Mouse (Mus musculus) adrenal gland, adult 18-20 months (tissue): ENCODE measurements around the gene Bcl2l13. TPM values are rescaled to one million over a fixed set of nuclear protein-coding genes. Genes with fewer than 3 reads are reported as not detected.
A peak's percentile ranks its signal among the peaks of the same experiment; 100 is the strongest.
"Not testable (repeated sequence)": the region's sequence is repeated elsewhere in the genome, so short reads cannot be mapped to it uniquely, and the experiment has no call there.

Experiments
- DNase-seq, 2 experiments: peaks; one replicate each; pipeline ENCODE4 v3.0.0; 2021 to 2022; ENCODE audit warnings: low spot score in 2 of 2
- long read RNA-seq, 2 experiments: library from polyadenylated mRNA; stranded (forward); transcript quantifications; one replicate each; pipeline ENCODE4 v2.0.0; 2021
- total RNA-seq, 2 experiments: library from RNA; stranded (reverse); gene quantifications; 1 replicate in 1 of 2; 2 replicates in 1 of 2; pipeline ENCODE4 v1.2.3; 2021

Gene Bcl2l13
- 10 to 100 TPM; 63.9 to 78.9 TPM for total RNA-seq
- long read RNA-seq, experiment 1, full-length matches to known transcripts = 57 of 68 reads
- long read RNA-seq, experiment 1, partial matches to known transcripts = 5 of 68 reads
- long read RNA-seq, experiment 1, other reads (novel, unspliced or antisense) = 6 of 68 reads
- long read RNA-seq, experiment 2, full-length matches to known transcripts = 46 of 75 reads
- long read RNA-seq, experiment 2, partial matches to known transcripts = 15 of 75 reads
- long read RNA-seq, experiment 2, other reads (novel, unspliced or antisense) = 14 of 75 reads

- peak; percentile 100 for DNase-seq
Observed at GRCm38 (mm10) chr6:120835474-120836374, at the start of gene Bcl2l13. Gene Bcl2l13 (plus strand): TSS chr6:120836212.

GRCm38 (mm10) chr6:120788068-120788607 is 47.9 kb upstream of the Bcl2l13 start:
- no peak for DNase-seq

- DNase-seq = no peak
Observed at GRCm38 (mm10) chr6:120788904-120789303, 47.1 kb upstream of the Bcl2l13 start.

- no peak for DNase-seq
Observed at GRCm38 (mm10) chr6:120790153-120790552, 45.9 kb upstream of the Bcl2l13 start.

GRCm38 (mm10) chr6:120790717-120791116 is 45.3 kb upstream of the Bcl2l13 start:
- DNase-seq = no peak

- no peak for DNase-seq
Observed at GRCm38 (mm10) chr6:120792947-120793346, 43.1 kb upstream of the Bcl2l13 start.

- no peak for DNase-seq
Observed at GRCm38 (mm10) chr6:120795422-120796086, 40.5 kb upstream of the Bcl2l13 start.

GRCm38 (mm10) chr6:120796111-120796510 is 39.9 kb upstream of the Bcl2l13 start:
- DNase-seq = no peak

GRCm38 (mm10) chr6:120798019-120798418 is 38.0 kb upstream of the Bcl2l13 start:
- no peak for DNase-seq

GRCm38 (mm10) chr6:120798905-120799304 is 37.1 kb upstream of the Bcl2l13 start:
- DNase-seq = no peak

- DNase-seq = no peak
Observed at GRCm38 (mm10) chr6:120799581-120800041, 36.4 kb upstream of the Bcl2l13 start.

- DNase-seq = no peak
Observed at GRCm38 (mm10) chr6:120806999-120807737, 28.8 kb upstream of the Bcl2l13 start.

- no peak for DNase-seq
Observed at GRCm38 (mm10) chr6:120807738-120808081, 28.3 kb upstream of the Bcl2l13 start.

- not testable (repeated sequence) for DNase-seq
Observed at GRCm38 (mm10) chr6:120811999-120812398, 24.0 kb upstream of the Bcl2l13 start.

GRCm38 (mm10) chr6:120819294-120819693 is 16.7 kb upstream of the Bcl2l13 start:
- no peak for DNase-seq

GRCm38 (mm10) chr6:120820144-120820543 is 15.9 kb upstream of the Bcl2l13 start:
- DNase-seq = no peak

GRCm38 (mm10) chr6:120820941-120821340 is 15.1 kb upstream of the Bcl2l13 start:
- DNase-seq = no peak

GRCm38 (mm10) chr6:120821715-120822114 is 14.3 kb upstream of the Bcl2l13 start:
- DNase-seq = no peak

- peak; percentile 82 to 86 for DNase-seq
Observed at GRCm38 (mm10) chr6:120822307-120822928, 13.6 kb upstream of the Bcl2l13 start, which contains the start of gene Atp6v1e1. Gene Atp6v1e1 (minus strand): TSS chr6:120822793.
